Mouse (Mus musculus): ENCODE measurements around the gene Cdh1. TPM values are rescaled to one million over a fixed set of nuclear protein-coding genes. Genes with fewer than 3 reads are reported as not detected.
"Not testable (repeated sequence)": the region's sequence is repeated elsewhere in the genome, so short reads cannot be mapped to it uniquely, and the experiment has no call there.

The Cdh1 gene
- polyA plus RNA-seq, 1 experiment: 1.8 TPM

GRCm38 (mm10) chr8:106597067-106597466 is 6.1 kb upstream of the Cdh1 start:
- Histone ChIP-seq H3K4me1 (ENCODE audit: control insufficient read depth, insufficient read depth, low read length) (no peaks in the 10 kb centered on the region), H3K4me3 (ENCODE audit: insufficient read depth, low read length) (no peak overlapping the region), H3K27ac (ENCODE audit: insufficient read depth, low read length) (no peak overlapping the region)
- TF ChIP-seq POLR2A (IDR thresholded peaks at IDR 0.05; ENCODE audit: extremely low read depth, insufficient read depth, low read length) (no peak), CTCF (IDR thresholded peaks at IDR 0.05; ENCODE audit: extremely low read depth, insufficient read depth, low read length) (no peak)

GRCm38 (mm10) chr8:106599265-106599979 is 3.7 kb upstream of the Cdh1 start:
- Histone ChIP-seq H3K27ac (ENCODE audit: insufficient read depth, low read length) (no peak overlapping the region), H3K4me3 (ENCODE audit: insufficient read depth, low read length) (no peak overlapping the region), H3K4me1 (ENCODE audit: control insufficient read depth, insufficient read depth, low read length) (no peaks in the 10 kb centered on the region)
- TF ChIP-seq CTCF (IDR thresholded peaks at IDR 0.05; ENCODE audit: extremely low read depth, insufficient read depth, low read length) (no peak), POLR2A (IDR thresholded peaks at IDR 0.05; ENCODE audit: extremely low read depth, insufficient read depth, low read length) (no peak)

GRCm38 (mm10) chr8:106603933-106604332 is 782 bp downstream of the Cdh1 start:
- no peaks in the 10 kb centered on the region for H3K4me1 ChIP-seq (ENCODE audit: control insufficient read depth, insufficient read depth, low read length)
- no peak overlapping the region; the same call in 1 of the 2 replicates for H3K4me3 ChIP-seq (ENCODE audit: insufficient read depth, low read length)
- no peak overlapping the region for H3K27ac ChIP-seq (ENCODE audit: insufficient read depth, low read length)
- TF ChIP-seq CTCF (IDR thresholded peaks at IDR 0.05; ENCODE audit: extremely low read depth, insufficient read depth, low read length) (no peak), POLR2A (IDR thresholded peaks at IDR 0.05; ENCODE audit: extremely low read depth, insufficient read depth, low read length) (no peak)

- Histone ChIP-seq H3K27ac (ENCODE audit: insufficient read depth, low read length) (no peak overlapping the region), H3K4me3 (ENCODE audit: insufficient read depth, low read length) (no peak overlapping the region), H3K4me1 (ENCODE audit: control insufficient read depth, insufficient read depth, low read length) (no peaks in the 10 kb centered on the region)
- TF ChIP-seq CTCF (IDR thresholded peaks at IDR 0.05; ENCODE audit: extremely low read depth, insufficient read depth, low read length) (no peak), POLR2A (IDR thresholded peaks at IDR 0.05; ENCODE audit: extremely low read depth, insufficient read depth, low read length) (no peak)
Observed at GRCm38 (mm10) chr8:106605657-106606056, 2.5 kb downstream of the Cdh1 start.

DNA sequence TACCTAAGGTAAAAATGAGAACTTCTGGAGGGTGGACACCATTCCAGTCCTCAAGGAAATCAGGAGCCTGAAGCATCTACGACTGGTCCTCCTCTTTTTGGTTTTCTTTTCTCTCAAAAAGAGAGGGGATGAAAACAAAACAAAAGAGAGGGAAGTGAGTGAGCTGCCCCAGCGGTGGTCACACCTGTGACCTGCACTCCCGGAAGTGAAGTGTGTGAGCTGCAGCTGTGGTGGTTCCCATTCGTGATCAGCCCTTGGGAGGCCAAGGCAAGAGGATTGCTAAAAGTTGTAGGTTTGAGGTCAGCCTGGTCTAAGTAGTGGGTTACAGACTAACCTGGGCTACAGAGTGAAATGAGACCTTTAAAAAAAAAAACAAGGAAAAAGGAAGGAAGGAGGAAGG is 3.0 kb downstream of the Cdh1 start:
- no peak for TF ChIP-seq POLR2A (IDR thresholded peaks at IDR 0.05; ENCODE audit: extremely low read depth, insufficient read depth, low read length)
- no peak for TF ChIP-seq CTCF (IDR thresholded peaks at IDR 0.05; ENCODE audit: extremely low read depth, insufficient read depth, low read length)
- Histone ChIP-seq H3K4me1 (ENCODE audit: control insufficient read depth, insufficient read depth, low read length) (no peaks in the 10 kb centered on the region), H3K4me3 (ENCODE audit: insufficient read depth, low read length) (no peak overlapping the region), H3K27ac (ENCODE audit: insufficient read depth, low read length) (no peak overlapping the region)

DNA sequence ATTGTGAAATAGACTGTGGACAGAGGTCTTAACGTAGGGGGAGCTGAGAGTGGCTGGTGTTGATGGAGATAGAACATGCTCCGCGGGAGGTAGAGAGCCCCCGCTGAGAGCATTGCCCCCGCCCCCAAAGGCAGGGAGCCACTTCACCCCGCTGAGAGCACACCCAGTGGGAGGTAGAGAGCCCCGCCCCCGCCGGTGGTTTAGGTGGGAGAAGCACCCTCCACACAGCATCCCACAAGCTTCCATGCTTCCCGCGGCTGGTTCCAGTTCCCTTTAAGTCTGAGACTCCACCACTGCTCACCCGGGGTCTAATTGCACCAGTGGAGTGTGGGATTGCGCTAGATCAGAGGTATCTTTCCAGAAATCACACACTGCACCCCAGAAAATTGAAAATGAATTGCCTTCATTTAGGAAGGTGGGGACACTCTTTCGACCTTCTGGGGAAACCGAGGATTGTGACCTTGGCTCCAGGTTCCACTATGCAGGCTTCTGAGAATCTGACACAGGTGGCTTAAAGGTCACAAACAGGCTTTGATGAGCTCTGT is 3.5 kb downstream of the Cdh1 start:
- Histone ChIP-seq H3K4me1 (ENCODE audit: control insufficient read depth, insufficient read depth, low read length) (no peaks in the 10 kb centered on the region), H3K27ac (ENCODE audit: insufficient read depth, low read length) (no peak overlapping the region), H3K4me3 (ENCODE audit: insufficient read depth, low read length) (no peak overlapping the region)
- no peak for TF ChIP-seq POLR2A (IDR thresholded peaks at IDR 0.05; ENCODE audit: extremely low read depth, insufficient read depth, low read length)
- no peak for TF ChIP-seq CTCF (IDR thresholded peaks at IDR 0.05; ENCODE audit: extremely low read depth, insufficient read depth, low read length)

GRCm38 (mm10) chr8:106607783-106608182 is 4.6 kb downstream of the Cdh1 start:
- not testable (repeated sequence) for H3K4me1 ChIP-seq (ENCODE audit: control insufficient read depth, insufficient read depth, low read length); H3K27ac ChIP-seq (ENCODE audit: insufficient read depth, low read length); H3K4me3 ChIP-seq (ENCODE audit: insufficient read depth, low read length)

GRCm38 (mm10) chr8:106608425-106608824 is 5.3 kb downstream of the Cdh1 start:
- TF ChIP-seq POLR2A (IDR thresholded peaks at IDR 0.05; ENCODE audit: extremely low read depth, insufficient read depth, low read length): no peak
- no peak for TF ChIP-seq CTCF (IDR thresholded peaks at IDR 0.05; ENCODE audit: extremely low read depth, insufficient read depth, low read length)
- H3K4me1 ChIP-seq (ENCODE audit: control insufficient read depth, insufficient read depth, low read length): no peaks in the 10 kb centered on the region
- no peak overlapping the region for H3K27ac ChIP-seq (ENCODE audit: insufficient read depth, low read length)
- H3K4me3 ChIP-seq (ENCODE audit: insufficient read depth, low read length): no peak overlapping the region

- Histone ChIP-seq H3K4me1 (ENCODE audit: control insufficient read depth, insufficient read depth, low read length) (no peaks in the 10 kb centered on the region), H3K27ac (ENCODE audit: insufficient read depth, low read length) (no peak overlapping the region), H3K4me3 (ENCODE audit: insufficient read depth, low read length) (no peak overlapping the region)
- TF ChIP-seq POLR2A (IDR thresholded peaks at IDR 0.05; ENCODE audit: extremely low read depth, insufficient read depth, low read length) (no peak), CTCF (IDR thresholded peaks at IDR 0.05; ENCODE audit: extremely low read depth, insufficient read depth, low read length) (no peak)
Observed at GRCm38 (mm10) chr8:106609076-106609903, 6.1 kb downstream of the Cdh1 start.

Data from cortical plate, adult 2 months (tissue).